Mouse (Mus musculus) bone marrow, adult 2 months (tissue): Measurements from ENCODE around the gene Pde3b.

Experiments
- CTCF ChIP-seq: fragments of 200-500 bp; IDR thresholded peaks from 2 replicates; pipeline ENCODE4 v1.5.1; 2011; ENCODE audit warnings: low read length, control low read depth; ENCODE audit not compliant: control insufficient read depth, insufficient read depth
- POLR2A ChIP-seq: fragments of 200-500 bp; IDR thresholded peaks from 2 replicates; pipeline ENCODE4 v1.6.1; 2011; ENCODE audit warnings: low read depth, mild to moderate bottlenecking, control low read depth, low read length, borderline replicate concordance; ENCODE audit not compliant: control insufficient read depth

GRCm38 (mm10) chr7:114472471-114472870 is 57.4 kb downstream of the Pde3b start:
- no peak for TF ChIP-seq POLR2A
- TF ChIP-seq CTCF, result no peak
